Mouse (Mus musculus): ENCODE measurements at regions not wholly inside any gene's neighbourhood (a gene's known extent, or its start where the extent isn't known, plus 50 kb on each side); places are given as distances from the start of the nearest gene placed in this dataset.

- intact Hi-C loops (cut with DNase I) = no loop called here
- peak; percentile 4 to 43 for DNase-seq (ENCODE audit: low spot score in 2 of 2)
Observed at GRCm38 (mm10) chr4:54282934-54283333, 457.1 kb downstream of the Tmem38b start.

GRCm38 (mm10) chr4:54313804-54314203 is 488.0 kb downstream of the Tmem38b start:
- intact Hi-C loops (cut with DNase I) = no loop called here
- DNase-seq (ENCODE audit: low spot score in 2 of 2) = no peak

GRCm38 (mm10) chr4:54324851-54325250 is 499.0 kb downstream of the Tmem38b start:
- DNase-seq (ENCODE audit: low spot score in 2 of 2) = no peak
- intact Hi-C loops (cut with DNase I) = loop anchor here (10.0 kb wide), 1 partner anchor 620 kb away; the partner anchor contains the start of gene Zfp462

GRCm38 (mm10) chr4:54328273-54328672 is 502.4 kb downstream of the Tmem38b start:
- peak; percentile 49 to 59 for DNase-seq (ENCODE audit: low spot score in 2 of 2)
- intact Hi-C loops (cut with DNase I) = loop anchor here (10.0 kb wide), 1 partner anchor 617 kb away; the partner anchor contains the start of gene Zfp462

GRCm38 (mm10) chr4:54328711-54329427 is 503.0 kb downstream of the Tmem38b start:
- DNase-seq (ENCODE audit: low spot score in 2 of 2) = peak; percentile 12 to 25
- intact Hi-C loops (cut with DNase I) = loop anchor here (10.0 kb wide), 1 partner anchor 616 kb away; the partner anchor contains the start of gene Zfp462

GRCm38 (mm10) chr4:54330686-54331085 is 504.8 kb downstream of the Tmem38b start:
- intact Hi-C loops (cut with DNase I) = no loop called here
- DNase-seq (ENCODE audit: low spot score in 2 of 2) = no peak

GRCm38 (mm10) chr4:54331588-54332211 is 505.9 kb downstream of the Tmem38b start:
- intact Hi-C loops (cut with DNase I) = no loop called here

GRCm38 (mm10) chr4:54332261-54332660 is 506.4 kb downstream of the Tmem38b start:
- no peak for DNase-seq (ENCODE audit: low spot score in 2 of 2)
- intact Hi-C loops (cut with DNase I) = no loop called here

More at GRCm38 (mm10) chr4:54331588-54332211, 505.9 kb downstream of the Tmem38b start:
- no peak for DNase-seq (ENCODE audit: low spot score in 2 of 2)

- intact Hi-C loops (cut with DNase I) = no loop called here
Observed at GRCm38 (mm10) chr4:54338556-54338955, 512.7 kb downstream of the Tmem38b start.

GRCm38 (mm10) chr4:54340106-54340505 is 514.3 kb downstream of the Tmem38b start:
- intact Hi-C loops (cut with DNase I) = no loop called here

More at GRCm38 (mm10) chr4:54338556-54338955, 512.7 kb downstream of the Tmem38b start:
- peak in 1 of 2 experiments; percentile 8 for DNase-seq (ENCODE audit: low spot score in 2 of 2)

GRCm38 (mm10) chr4:54353657-54354390 is 528.0 kb downstream of the Tmem38b start:
- DNase-seq (ENCODE audit: low spot score in 2 of 2) = no peak
- intact Hi-C loops (cut with DNase I) = no loop called here

More at GRCm38 (mm10) chr4:54340106-54340505, 514.3 kb downstream of the Tmem38b start:
- no peak for DNase-seq (ENCODE audit: low spot score in 2 of 2)

GRCm38 (mm10) chr4:54354391-54354726 is 528.5 kb downstream of the Tmem38b start:
- intact Hi-C loops (cut with DNase I) = no loop called here
- DNase-seq (ENCODE audit: low spot score in 2 of 2) = no peak

- intact Hi-C loops (cut with DNase I) = no loop called here
- no peak for DNase-seq (ENCODE audit: low spot score in 2 of 2)
Observed at GRCm38 (mm10) chr4:54355381-54356040, 529.7 kb downstream of the Tmem38b start.

- peak in 1 of 2 experiments; percentile 12 for DNase-seq (ENCODE audit: low spot score in 2 of 2)
- intact Hi-C loops (cut with DNase I) = no loop called here
Observed at GRCm38 (mm10) chr4:54356041-54356427, 530.2 kb downstream of the Tmem38b start.

GRCm38 (mm10) chr4:54370909-54371308 is 545.1 kb downstream of the Tmem38b start:
- intact Hi-C loops (cut with DNase I) = no loop called here
- DNase-seq (ENCODE audit: low spot score in 2 of 2) = no peak

- intact Hi-C loops (cut with DNase I) = no loop called here
- peak in 1 of 2 experiments; percentile 25 for DNase-seq (ENCODE audit: low spot score in 2 of 2)
Observed at GRCm38 (mm10) chr4:54371418-54371957, 545.6 kb downstream of the Tmem38b start.

GRCm38 (mm10) chr4:54373606-54374005 is 547.8 kb downstream of the Tmem38b start:
- no peak for DNase-seq (ENCODE audit: low spot score in 2 of 2)
- intact Hi-C loops (cut with DNase I) = no loop called here

- no peak for DNase-seq (ENCODE audit: low spot score in 2 of 2)
- intact Hi-C loops (cut with DNase I) = no loop called here
Observed at GRCm38 (mm10) chr4:54374457-54374856, 548.6 kb downstream of the Tmem38b start.

- DNase-seq (ENCODE audit: low spot score in 2 of 2) = no peak
- intact Hi-C loops (cut with DNase I) = no loop called here
Observed at GRCm38 (mm10) chr4:54387460-54387859, 557.4 kb upstream of the Zfp462 start.
